Mouse (Mus musculus) neural tube, embryonic 10.5 days (tissue): Measurements from ENCODE around the gene Arhgef26.

Source experiments
- DNase-seq: peaks from one replicate; pipeline ENCODE4 v3.0.0-alpha.2; 2017; ENCODE audit warnings: low spot score; ENCODE audit errors: extremely low spot score

Gene Arhgef26

DNA sequence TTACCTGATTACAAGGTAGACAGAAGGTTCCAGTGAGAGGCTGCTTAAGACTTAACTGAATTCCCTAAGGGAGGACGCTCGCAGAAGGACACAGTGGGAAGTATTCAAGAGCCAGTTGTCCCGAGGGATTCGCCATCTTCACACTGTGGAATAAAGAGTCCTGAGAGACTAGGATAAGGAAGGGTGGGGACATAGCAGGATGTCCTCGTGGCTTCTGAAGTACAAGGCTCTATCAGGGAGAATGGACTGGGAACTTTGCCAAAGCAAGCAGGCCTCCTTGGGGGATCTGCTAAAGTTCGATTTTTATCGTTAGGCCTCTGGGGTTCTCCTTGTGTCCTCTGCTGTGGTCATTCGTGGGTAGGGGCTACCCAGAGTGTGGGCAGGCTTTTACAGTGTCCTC, 109.0 kb downstream of the Arhgef26 start:
- DNase-seq, result no peak

DNA sequence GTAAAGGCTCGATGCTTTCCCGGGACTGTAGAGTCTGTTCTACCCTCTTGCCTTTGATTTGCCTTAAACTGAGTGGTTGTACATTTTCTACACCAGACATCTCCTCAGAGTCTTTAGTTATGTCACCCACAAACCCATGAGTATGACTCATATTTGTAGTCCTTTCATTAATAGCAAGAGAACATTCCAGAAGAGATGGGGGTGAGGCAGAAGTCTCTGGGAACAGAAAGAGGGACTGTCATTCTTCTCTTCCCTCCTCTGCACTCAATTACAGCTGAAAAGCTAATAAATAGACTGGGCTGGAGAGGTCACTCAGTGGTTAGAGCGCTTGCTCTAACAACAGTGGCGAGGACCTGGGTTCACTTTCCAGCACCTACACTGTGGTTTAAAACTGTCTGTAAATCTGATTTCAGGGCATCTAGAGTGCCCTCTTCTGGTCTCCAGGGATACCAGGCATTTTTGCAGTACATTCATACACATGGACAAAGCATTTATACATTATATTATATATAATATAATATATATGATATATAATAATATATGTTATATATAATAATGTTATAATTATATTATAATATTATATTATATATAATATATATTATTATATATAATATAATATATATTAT, 111.8 kb downstream of the Arhgef26 start:
- DNase-seq, result no peak

DNA sequence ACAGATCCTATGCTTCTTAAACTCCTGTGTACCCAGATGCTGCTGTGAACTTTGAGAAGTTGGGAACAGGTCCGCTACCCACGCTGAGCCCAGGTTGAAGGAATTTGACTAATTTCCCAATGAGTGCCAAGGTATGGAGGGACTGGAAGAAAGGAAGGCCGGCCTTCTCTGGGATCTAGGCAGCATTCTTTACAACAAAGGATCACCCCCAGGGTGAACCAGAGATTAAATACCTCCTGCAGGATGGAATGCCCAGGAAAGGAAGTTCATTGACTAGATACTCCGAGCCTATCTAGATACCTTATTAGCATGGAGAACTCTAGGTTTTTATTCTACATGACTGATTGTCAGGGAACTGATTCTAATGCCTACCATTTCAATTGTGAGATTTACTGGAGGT, 114.8 kb downstream of the Arhgef26 start:
- no peak for DNase-seq

DNA sequence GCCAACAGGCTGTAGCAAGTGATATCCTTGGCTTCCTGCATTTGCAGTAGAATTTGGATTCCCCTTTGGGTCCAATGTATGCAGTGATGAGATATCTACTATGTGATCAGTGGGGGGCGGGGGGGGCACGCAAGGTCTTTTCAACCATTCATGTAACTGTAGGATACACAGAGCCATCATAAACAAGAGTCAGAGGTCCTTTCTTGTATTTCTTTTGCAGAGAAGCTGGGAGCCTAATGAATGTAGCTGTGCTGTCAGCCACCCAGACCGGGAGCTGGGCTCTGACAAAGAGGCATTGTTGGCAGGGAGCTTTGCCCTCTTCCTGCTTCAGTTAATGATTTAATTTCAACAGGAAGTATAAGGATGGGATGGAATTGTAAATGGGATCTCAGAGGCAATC, 116.0 kb downstream of the Arhgef26 start:
- no peak for DNase-seq

DNA sequence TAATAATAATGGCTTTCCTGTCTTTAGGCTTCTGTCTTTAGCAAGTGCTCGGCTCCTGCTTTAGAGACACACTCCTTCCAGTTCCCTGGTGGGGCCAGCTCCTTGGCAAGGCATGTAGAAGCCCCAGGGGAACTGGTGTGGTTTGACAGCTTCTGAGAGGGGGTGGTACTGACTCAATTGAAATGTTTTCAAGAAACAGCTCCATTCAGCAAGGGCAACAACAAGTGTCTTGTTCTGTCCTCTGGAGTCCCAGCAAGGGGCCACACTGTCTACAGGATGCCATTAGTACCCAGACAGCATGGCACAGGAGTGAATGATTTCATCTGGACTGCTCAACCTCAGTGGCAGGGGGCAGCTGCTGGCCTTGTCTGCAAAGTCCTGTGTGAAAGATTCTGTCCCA, 117.7 kb downstream of the Arhgef26 start:
- DNase-seq, result no peak

DNA sequence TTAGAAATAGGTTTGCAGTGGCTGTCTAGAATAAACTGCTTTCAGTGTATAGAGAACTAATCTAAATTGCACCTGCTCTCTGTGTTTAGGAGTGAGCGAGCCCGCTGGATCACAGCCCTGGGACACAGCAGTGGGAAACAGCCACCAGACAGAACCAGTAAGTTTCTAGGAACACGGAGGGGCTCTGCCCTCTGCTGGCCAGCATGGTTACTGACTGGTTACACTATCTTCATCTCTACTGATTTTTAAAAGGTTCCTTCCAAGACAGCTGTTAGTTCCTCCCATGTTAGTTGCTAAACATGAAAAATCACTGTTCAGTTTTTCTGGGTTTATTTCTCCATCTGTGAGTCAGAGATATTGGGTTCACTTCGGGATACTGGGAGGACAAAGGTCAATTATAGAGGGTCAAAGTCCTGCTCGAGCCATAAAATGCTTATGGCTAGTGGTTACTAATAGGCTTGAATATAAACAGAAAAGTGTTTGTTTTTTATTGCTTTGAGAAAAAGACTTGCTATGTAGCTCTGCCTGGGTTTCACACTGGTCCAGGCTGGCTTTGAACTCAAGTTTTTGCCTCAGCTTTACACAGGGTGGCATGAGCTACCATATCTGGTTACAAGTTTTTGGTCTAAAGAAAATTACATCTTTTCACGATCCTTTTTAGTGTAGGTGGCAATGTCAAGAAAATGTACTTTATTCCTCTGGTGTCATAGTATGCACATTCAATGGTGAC, 120.3 kb downstream of the Arhgef26 start:
- DNase-seq, result peak; percentile 65

DNA sequence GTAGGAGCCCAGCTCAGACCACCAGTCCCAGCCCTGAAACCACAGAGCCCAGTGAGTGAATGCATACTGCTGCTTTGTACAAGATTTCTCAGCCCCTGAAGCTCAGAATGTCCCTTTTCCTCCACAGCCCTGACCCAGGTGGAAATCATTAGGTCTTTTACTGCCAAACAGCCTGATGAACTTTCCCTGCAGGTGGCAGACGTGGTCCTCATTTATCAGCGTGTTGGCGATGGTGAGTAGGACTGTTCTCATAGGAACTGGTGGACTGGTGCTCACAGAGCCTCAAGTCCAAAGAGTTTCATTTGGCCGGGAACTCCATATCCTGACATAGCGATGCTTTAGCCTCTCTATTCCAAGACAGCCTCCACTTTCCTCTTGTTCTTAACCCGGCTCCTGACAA, 121.3 kb downstream of the Arhgef26 start:
- no peak for DNase-seq

DNA sequence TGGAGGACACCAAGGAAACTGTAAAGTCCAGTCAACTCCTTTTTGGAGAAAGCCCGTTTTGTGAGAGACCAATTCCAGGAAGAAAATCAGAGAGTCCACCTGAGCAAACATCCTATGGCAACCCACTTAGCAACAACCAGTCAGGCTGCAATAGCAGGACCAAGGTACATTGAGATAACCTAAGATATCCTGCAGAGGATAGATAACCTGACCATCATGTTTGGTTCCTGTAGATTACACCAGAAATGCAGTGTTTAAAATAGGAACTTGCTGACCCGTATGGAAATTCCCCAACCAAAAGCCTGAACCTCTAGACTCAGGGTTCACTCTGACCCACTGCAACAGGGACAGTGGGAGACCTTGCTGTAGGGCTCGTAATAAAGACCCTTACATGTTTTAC, 126.1 kb downstream of the Arhgef26 start:
- no peak for DNase-seq

DNA sequence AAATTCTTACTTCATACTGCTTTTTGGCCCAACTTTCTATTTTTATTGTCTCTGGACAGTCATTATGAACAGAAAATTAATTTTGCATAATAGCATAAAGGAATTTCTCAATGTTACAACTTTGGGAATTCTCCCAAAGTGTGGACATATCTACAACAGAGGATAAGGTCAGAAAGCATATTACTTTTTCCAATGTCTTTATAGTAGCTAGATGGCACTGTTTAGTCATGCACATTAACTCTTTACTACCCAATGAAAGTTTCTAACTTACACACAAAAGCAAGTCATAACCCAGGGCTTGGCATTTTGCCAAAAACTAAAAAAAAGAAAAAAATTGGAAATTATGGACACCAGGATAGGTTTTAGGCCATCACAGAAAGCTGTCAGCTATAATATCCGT, 132.0 kb downstream of the Arhgef26 start:
- no peak for DNase-seq

DNA sequence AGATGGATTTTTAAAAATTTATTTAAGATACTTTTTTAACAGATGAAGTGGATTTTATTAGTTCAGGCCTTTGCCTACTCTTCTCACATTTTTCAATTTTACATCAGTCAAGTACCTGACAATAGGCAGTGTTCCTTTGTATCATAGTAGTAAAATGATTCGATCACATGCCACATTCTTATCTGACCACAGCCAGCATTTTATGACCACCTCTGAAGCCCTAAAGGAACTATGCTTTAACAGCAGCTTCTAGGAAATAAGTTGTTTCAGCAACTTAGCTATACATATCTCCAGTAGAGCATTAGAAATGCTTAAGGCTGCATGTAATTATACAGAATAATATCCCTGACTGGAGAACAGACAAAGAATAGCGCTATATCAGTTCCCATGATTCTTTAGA, 146.2 kb downstream of the Arhgef26 start:
- no peak for DNase-seq

DNA sequence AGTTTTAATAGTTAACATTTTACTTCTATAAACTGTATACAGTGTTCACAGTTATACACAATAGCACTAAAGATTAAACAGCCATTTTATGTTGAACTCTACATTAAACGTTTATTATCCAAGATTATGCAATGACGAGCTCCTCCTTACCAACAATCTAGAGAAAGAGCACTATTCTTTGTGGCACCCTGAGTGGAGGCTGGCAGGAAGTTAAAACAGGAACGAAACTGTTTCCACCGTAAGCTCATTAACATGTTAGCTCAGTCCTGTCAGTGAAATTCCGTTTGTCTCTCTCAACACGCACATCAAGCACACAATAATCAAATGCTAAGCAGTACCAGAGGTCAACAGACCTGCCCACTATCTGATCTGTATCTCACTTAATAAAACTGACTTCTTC, 154.4 kb downstream of the Arhgef26 start:
- no peak for DNase-seq

DNA sequence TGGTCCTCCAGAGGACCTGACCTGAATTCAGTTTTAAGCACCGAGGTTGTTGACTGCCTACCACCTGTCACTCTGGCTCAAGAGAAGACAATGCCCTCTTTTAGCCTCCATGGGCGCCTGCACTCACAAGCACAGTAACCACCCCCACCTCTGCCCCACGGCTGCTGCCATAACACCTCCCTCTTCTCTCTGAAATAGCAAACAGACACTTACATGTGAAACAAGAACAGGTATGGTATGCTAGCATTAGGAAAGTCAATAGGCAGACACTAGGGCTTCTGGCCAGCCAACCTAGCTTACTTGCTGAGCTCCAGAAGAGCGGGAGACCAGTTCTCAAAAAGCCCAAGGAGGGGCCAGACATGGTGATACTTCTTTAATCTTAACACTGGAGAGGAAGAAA, 161.2 kb downstream of the Arhgef26 start:
- no peak for DNase-seq

DNA sequence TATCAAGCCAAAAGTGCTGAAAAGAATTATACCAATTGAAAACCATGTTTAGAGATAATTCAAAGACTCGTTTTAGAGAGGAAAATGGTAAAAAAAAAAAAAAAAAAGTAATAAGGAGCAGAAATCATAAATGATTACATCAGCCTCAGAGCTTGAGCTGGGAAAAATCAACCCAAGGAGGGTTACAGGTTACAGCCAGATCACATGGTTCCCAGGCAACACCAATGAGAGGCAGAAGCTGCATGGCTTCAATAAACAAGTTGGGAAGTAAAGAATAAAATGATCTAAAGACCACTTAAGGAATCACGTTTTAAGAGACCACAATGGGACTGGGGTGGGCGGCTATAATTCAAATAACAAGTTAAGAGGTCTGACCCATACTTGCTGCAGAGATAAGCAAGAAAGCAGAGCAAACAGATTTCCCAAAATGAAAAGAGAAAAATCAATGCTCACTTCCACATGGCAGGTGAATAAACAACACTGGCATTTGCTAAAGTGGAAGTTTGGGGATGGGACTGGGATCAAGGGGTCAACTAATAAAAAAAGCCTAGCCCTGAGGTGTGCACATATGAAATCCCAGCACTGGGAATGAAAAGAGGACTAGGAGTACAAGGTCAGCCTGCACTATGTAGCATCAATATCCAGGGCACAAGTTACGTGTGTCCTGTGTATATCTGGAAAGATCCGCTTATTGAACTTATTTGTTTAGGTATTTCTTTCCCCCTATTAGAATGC, 167.2 kb downstream of the Arhgef26 start:
- DNase-seq, result no peak

DNA sequence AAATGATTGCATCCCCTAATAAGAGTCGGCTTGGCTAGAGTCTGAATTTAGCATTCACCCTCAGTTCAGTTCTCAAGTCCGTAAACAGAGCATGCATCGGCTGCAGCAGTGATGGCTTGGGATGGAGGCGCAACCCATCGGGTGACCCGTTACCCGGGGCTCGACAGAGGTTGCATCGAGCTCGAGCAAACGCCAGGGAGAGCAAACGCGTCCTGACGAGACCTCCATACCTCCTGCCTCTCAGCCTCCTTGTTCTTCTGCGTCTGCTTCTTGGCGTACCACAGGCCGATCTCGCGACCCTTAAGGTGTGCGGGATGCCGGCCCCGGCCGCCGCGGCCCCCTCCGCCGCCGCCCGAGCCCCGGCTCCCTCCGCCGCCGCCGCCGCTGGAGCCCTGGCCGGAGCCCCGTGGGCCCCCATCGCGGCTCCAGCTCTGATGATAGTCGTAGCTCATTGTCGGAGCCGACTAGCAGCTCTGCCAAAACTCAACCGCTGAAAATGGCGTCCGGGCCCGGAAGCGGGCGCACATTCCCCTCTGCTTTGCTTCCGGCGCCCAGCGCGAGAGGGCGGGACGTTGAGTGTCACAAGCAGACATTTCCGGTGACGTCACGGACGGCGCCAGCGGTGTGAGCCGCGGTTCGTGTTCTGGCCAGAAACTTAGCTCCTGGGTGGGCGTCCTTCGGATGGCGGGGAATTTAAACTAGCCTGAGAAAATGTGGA, 168.5 kb downstream of the Arhgef26 start, which contains the start of gene Dhx36:
Gene Dhx36, minus strand, starts transcription at position 517 of the 718 bp plus-strand sequence.
- peak; percentile 97 for DNase-seq

DNA sequence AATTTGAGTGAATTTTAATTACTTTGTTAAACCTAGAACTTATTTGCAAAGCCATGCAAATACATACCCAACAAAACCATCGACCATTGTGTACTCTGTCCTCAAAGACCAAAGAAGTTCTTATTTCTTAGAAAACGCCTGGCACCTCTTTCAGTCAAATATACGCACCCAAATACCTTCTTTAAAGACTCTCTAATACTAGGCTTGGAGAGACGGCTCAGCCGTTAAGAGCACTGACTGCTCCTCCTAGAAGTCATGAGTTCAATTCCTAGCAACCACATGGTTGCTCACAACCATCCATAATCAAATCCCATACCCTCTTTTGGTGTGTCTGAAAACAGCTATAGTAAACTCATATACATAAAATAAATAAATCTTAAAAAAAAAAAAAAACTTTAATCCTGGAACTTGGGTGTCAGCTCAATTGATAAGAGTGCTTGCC, 169.1 kb downstream of the Arhgef26 start:
- DNase-seq, result no peak
